Mouse (Mus musculus) MEL (cell line): ENCODE measurements at regions not wholly inside any gene's neighbourhood (a gene's known extent, or its start where the extent isn't known, plus 50 kb on each side); places are given as distances from the start of the nearest gene placed in this dataset.

ENCODE experiments used
- DNase-seq: peaks from one replicate; pipeline ENCODE4 v3.0.0; 2011; ENCODE audit warnings: low read depth, low spot score
- H3K27ac ChIP-seq: 2 replicates; pipeline ENCODE4 v1.5.1; 2012; ENCODE audit warnings: low read depth, mild to moderate bottlenecking, control low read depth, low read length, moderate library complexity; ENCODE audit not compliant: control insufficient read depth
- H3K27me3 ChIP-seq, 2 experiments: fragments of 150-350 bp in 1 of 2; sonication (generic) in 1 of 2; 2 replicates each; pipeline ENCODE4 v1.6.1; 2012; ENCODE audit warnings: low read length in 2 of 2, mild to moderate bottlenecking in 2 of 2, improper control_type of control experiment in 1 of 2, moderate library complexity in 1 of 2; ENCODE audit not compliant: insufficient read depth in 2 of 2, control insufficient read depth in 1 of 2
- H3K36me3 ChIP-seq, 2 experiments: 2 replicates each; pipeline ENCODE4 v1.6.1; 2012 to 2014; ENCODE audit warnings: low read length in 2 of 2, improper control_type of control experiment in 1 of 2, inconsistent platforms in 1 of 2, mild to moderate bottlenecking in 1 of 2; ENCODE audit not compliant: insufficient read depth in 2 of 2, control insufficient read depth in 1 of 2
- H3K4me1 ChIP-seq, 2 experiments: fragments of 150-350 bp in 1 of 2; sonication (generic) in 1 of 2; 2 replicates each; pipeline ENCODE4 v1.6.1; 2012; ENCODE audit warnings: low read length in 2 of 2, improper control_type of control experiment in 1 of 2, mild to moderate bottlenecking in 1 of 2; ENCODE audit not compliant: insufficient read depth in 2 of 2, control insufficient read depth in 1 of 2
- H3K4me3 ChIP-seq, 2 experiments: fragments of 150-350 bp in 1 of 2; sonication (generic) in 1 of 2; 2 replicates each; pipeline ENCODE4 v1.5.1; 2012; ENCODE audit warnings: low read depth in 2 of 2, low read length in 2 of 2, mild to moderate bottlenecking in 2 of 2, moderate library complexity in 2 of 2, control low read depth in 1 of 2, improper control_type of control experiment in 1 of 2; ENCODE audit not compliant: control insufficient read depth in 1 of 2, insufficient read depth in 1 of 2
- H3K79me2 ChIP-seq: 2 replicates; pipeline ENCODE4 v1.6.1; 2012; ENCODE audit warnings: mild to moderate bottlenecking, low read length, moderate library complexity; ENCODE audit not compliant: control insufficient read depth, poor library complexity, insufficient read depth
- H3K9ac ChIP-seq: 2 replicates; pipeline ENCODE4 v1.6.1; 2012; ENCODE audit warnings: low read depth, mild to moderate bottlenecking, control low read depth, low read length, moderate library complexity; ENCODE audit not compliant: control insufficient read depth, poor library complexity, severe bottlenecking
- H3K9me3 ChIP-seq: fragments of 150-350 bp; sonication (generic); replicated peaks from 2 replicates; pipeline ENCODE4 v1.6.1; 2012; ENCODE audit warnings: mild to moderate bottlenecking, low read length, improper control_type of control experiment, moderate library complexity; ENCODE audit not compliant: insufficient read depth
- BHLHE40 ChIP-seq: IDR thresholded peaks from 2 replicates; pipeline ENCODE4 v1.6.1; 2012; ENCODE audit warnings: low read depth, mild to moderate bottlenecking, inconsistent platforms, low read length, improper control_type of control experiment, borderline replicate concordance
- CTCF ChIP-seq, 3 experiments: IDR thresholded peaks in 2 of 3; conservative IDR thresholded peaks in 1 of 3; 2 replicates each; pipeline ENCODE4 v1.5.1; 2011 to 2012; ENCODE audit warnings: low read length in 3 of 3, low read depth in 2 of 3, mild to moderate bottlenecking in 2 of 3, improper control_type of control experiment in 1 of 3, inconsistent platforms in 1 of 3, mixed read lengths in 1 of 3, moderate library complexity in 1 of 3; ENCODE audit not compliant: control insufficient read depth in 1 of 3, insufficient read depth in 1 of 3, poor library complexity in 1 of 3, severe bottlenecking in 1 of 3
- ELF1 ChIP-seq: IDR thresholded peaks from 2 replicates; pipeline ENCODE4 v1.6.1; 2014; ENCODE audit warnings: low read depth, mild to moderate bottlenecking, inconsistent platforms, low read length, improper control_type of control experiment, moderate library complexity
- EP300 ChIP-seq, 2 experiments: IDR thresholded peaks; 2 replicates each; pipeline ENCODE4 v1.6.1; 2011; ENCODE audit warnings: improper control_type of control experiment in 2 of 2, low read length in 2 of 2, low read depth in 1 of 2, mild to moderate bottlenecking in 1 of 2
- HCFC1 ChIP-seq: IDR thresholded peaks from 2 replicates; pipeline ENCODE4 v1.6.1; 2012; ENCODE audit warnings: low read depth, mild to moderate bottlenecking, inconsistent platforms, low read length, improper control_type of control experiment, moderate library complexity
- JUND ChIP-seq: IDR thresholded peaks from 2 replicates; pipeline ENCODE4 v1.6.1; 2011; ENCODE audit warnings: low read depth, mild to moderate bottlenecking, improper control_type of control experiment, low read length
- MAFK ChIP-seq: IDR thresholded peaks from 2 replicates; pipeline ENCODE4 v1.6.1; 2011; ENCODE audit warnings: low read depth, mild to moderate bottlenecking, low read length, improper control_type of control experiment, borderline replicate concordance
- MAX ChIP-seq: IDR thresholded peaks from 2 replicates; pipeline ENCODE4 v1.6.1; 2011; ENCODE audit warnings: low read length, improper control_type of control experiment
- MYB ChIP-seq: IDR thresholded peaks from 2 replicates; pipeline ENCODE4 v1.6.1; 2011; ENCODE audit warnings: mild to moderate bottlenecking, low read depth, low read length, improper control_type of control experiment
- POLR2A ChIP-seq, 2 experiments: IDR thresholded peaks; 2 replicates each; pipeline ENCODE4 v1.6.1; 2011 to 2012; ENCODE audit warnings: low read length in 2 of 2, mild to moderate bottlenecking in 2 of 2, control low read depth in 1 of 2, improper control_type of control experiment in 1 of 2, low read depth in 1 of 2, moderate library complexity in 1 of 2; ENCODE audit not compliant: control insufficient read depth in 1 of 2, insufficient read depth in 1 of 2, poor library complexity in 1 of 2
- POLR2AphosphoS2 ChIP-seq: IDR thresholded peaks from 2 replicates; pipeline ENCODE4 v1.6.1; 2011; ENCODE audit warnings: low read length, improper control_type of control experiment
- POLR2AphosphoS5 ChIP-seq: IDR thresholded peaks from 2 replicates; pipeline ENCODE4 v1.6.1; 2012; ENCODE audit warnings: low read depth, borderline replicate concordance, mild to moderate bottlenecking, inconsistent platforms, low read length, moderate library complexity, mixed read lengths
- SIN3A ChIP-seq: IDR thresholded peaks from 2 replicates; pipeline ENCODE4 v1.6.1; 2012; ENCODE audit warnings: low read length, improper control_type of control experiment, inconsistent platforms
- TAL1 ChIP-seq: IDR thresholded peaks from 2 replicates; pipeline ENCODE4 v1.6.1; 2012; ENCODE audit warnings: mild to moderate bottlenecking, inconsistent platforms, low read length, moderate library complexity, mixed read lengths
- TCF12 ChIP-seq: IDR thresholded peaks from 2 replicates; pipeline ENCODE4 v1.6.1; 2014; ENCODE audit warnings: low read depth, mild to moderate bottlenecking, inconsistent platforms, low read length, improper control_type of control experiment, moderate library complexity
- USF1 ChIP-seq: IDR thresholded peaks from 2 replicates; pipeline ENCODE4 v1.6.1; 2014; ENCODE audit warnings: low read depth, mild to moderate bottlenecking, inconsistent platforms, low read length, improper control_type of control experiment, moderate library complexity
- USF2 ChIP-seq, 2 experiments: IDR thresholded peaks; 2 replicates each; pipeline ENCODE4 v1.6.1; 2011 to 2012; ENCODE audit warnings: improper control_type of control experiment in 2 of 2, low read length in 2 of 2, borderline replicate concordance in 1 of 2, inconsistent platforms in 1 of 2, low read depth in 1 of 2, mild to moderate bottlenecking in 1 of 2; ENCODE audit not compliant: insufficient read depth in 1 of 2
- ZC3H11A ChIP-seq: IDR thresholded peaks from 2 replicates; pipeline ENCODE4 v1.6.1; 2012; ENCODE audit warnings: low read depth, mild to moderate bottlenecking, inconsistent platforms, low read length, improper control_type of control experiment

DNA sequence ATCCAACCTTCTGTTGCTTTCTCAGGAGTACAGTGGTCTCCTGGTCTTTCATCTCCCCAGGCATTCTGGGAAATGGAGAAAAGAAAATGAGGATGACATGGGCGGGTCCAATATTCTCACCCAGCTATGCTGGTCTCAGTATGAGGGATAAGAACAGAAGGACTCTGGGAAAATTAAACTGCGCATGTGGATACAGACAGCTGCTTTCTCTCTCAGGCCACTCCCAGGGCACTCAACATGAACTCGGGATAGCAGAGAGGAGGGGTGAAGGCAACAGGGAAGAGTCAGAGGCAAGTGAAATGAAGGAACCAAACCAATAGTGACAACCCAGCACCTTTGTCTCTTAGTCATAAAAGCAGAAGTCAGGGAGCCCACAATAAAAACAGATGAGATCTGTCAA lies 508.5 kb upstream of the Id2 start:
- Histone ChIP-seq H3K79me2 (no peaks in the 10 kb centered on the region), H3K4me1 (no peaks in the 10 kb centered on the region), H3K27ac (no peak overlapping the region), H3K27me3 (no peaks in the 10 kb centered on the region)
- no peak for TF ChIP-seq CTCF (IDR thresholded peaks at IDR 0.05 in 2 of 3, conservative IDR thresholded peaks at IDR 0.05 in 1 of 3; ENCODE audit: control insufficient read depth in 1 of 3, insufficient read depth in 1 of 3, low read depth in 2 of 3, low read length in 3 of 3, poor library complexity in 1 of 3, severe bottlenecking in 1 of 3)
- no peak for TF ChIP-seq USF2 (IDR thresholded peaks at IDR 0.05; ENCODE audit: borderline replicate concordance in 1 of 2, insufficient read depth in 1 of 2, low read depth in 1 of 2, low read length in 2 of 2)
- TF ChIP-seq POLR2AphosphoS5, result no peak
- TF ChIP-seq JUND, result no peak
- TF ChIP-seq MAX, result no peak
- TF ChIP-seq TCF12, result no peak
- TF ChIP-seq POLR2AphosphoS2, result no peak
- no peak for TF ChIP-seq HCFC1
- no peak for TF ChIP-seq TAL1
- TF ChIP-seq MAFK, result no peak
- no peak for TF ChIP-seq USF1
- TF ChIP-seq SIN3A, result no peak
- no peak for TF ChIP-seq POLR2A (IDR thresholded peaks at IDR 0.05; ENCODE audit: control insufficient read depth in 1 of 2, insufficient read depth in 1 of 2, low read depth in 1 of 2, low read length in 2 of 2, poor library complexity in 1 of 2)
- TF ChIP-seq ELF1, result no peak
- no peak for TF ChIP-seq EP300 (IDR thresholded peaks at IDR 0.05; ENCODE audit: low read depth in 1 of 2, low read length in 2 of 2)
- no peak for TF ChIP-seq BHLHE40
- TF ChIP-seq ZC3H11A, result no peak
- TF ChIP-seq MYB, result no peak
- TF ChIP-seq, all 39 proteins: peak for 0
- Histone ChIP-seq H3K4me3 (no peak overlapping the region), H3K9me3 (no peaks in the 10 kb centered on the region), H3K9ac (no peak overlapping the region), H3K36me3 (no peaks in the 10 kb centered on the region)
- DNase-seq, result no peak

DNA sequence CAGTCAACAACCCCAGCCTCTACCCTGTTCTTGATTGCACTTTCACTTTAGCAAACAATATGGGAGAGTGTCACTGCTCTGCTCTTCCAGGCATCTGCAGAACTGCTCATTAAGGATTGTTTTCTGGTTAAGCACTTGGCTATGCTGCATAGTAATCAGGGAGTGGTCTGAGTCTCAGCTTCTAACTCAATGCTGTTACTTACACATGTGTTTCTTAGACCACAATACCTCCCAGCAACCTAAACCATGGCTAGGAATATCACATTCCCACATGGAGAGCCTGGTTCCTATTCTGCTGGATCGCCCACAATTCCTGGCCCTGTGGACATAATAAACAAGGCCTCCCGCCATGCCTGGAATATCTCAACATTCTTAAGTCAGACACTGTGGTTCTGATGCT lies 493.3 kb upstream of the Id2 start:
- H3K9me3 ChIP-seq, result no peaks in the 10 kb centered on the region

More for the DNA sequence above, 493.3 kb upstream of the Id2 start:
- no peak for DNase-seq
- TF ChIP-seq SIN3A, result no peak
- H3K27me3 ChIP-seq, result no peaks in the 10 kb centered on the region
- no peak overlapping the region for H3K4me3 ChIP-seq
- H3K27ac ChIP-seq, result no peak overlapping the region
- H3K79me2 ChIP-seq, result no peaks in the 10 kb centered on the region
- no peaks in the 10 kb centered on the region for H3K4me1 ChIP-seq
- H3K36me3 ChIP-seq, result no peaks in the 10 kb centered on the region
- H3K9ac ChIP-seq, result no peak overlapping the region
